Comparison of ENCODE assay signal across 13 mouse cellular contexts in genomic region chr13:114297761-114298160, GRCm38 (mm10).
DNase-seq lines count a peak whose midpoint lies in the region.
"Had no signal": no experiment of that assay in that cellular context is flagged by ENCODE, and none has a peak within 500 bp of the region (broad histone marks: within the 10 kb centered on the region; RNA-seq: fewer than 3 reads in every experiment).

No protein-coding gene starts in this region.

- DNase-seq in ES-CJ7 (ENCODE audit: low read depth, low spot score) (peak; percentile 90), R1 (ENCODE audit: low read depth, low spot score) (peak; percentile 93)
- DNase-seq in layer of hippocampus, postnatal 14 days (ENCODE audit: low spot score in 2 of 2): no peak
- DNase-seq in adrenal gland, postnatal 4 days (ENCODE audit: low spot score in 2 of 2): no peak
- no peak for DNase-seq in thymus, adult 18-20 months
- DNase-seq: adrenal gland, adult 8-10 months; adrenal gland, postnatal 14 days; cerebellum, adult 11-12 months; cerebellum, adult 8-10 months; cerebellum, adult 9-11 months; cerebellum, postnatal 14 days; cerebellum, postnatal 36 days; embryo, embryonic 11 days had no signal

Comparison
In these comparisons a context has a peak if more than half of its experiments do, and no peak if none do; other contexts are left out.
1. DNase-seq: peak in ES-CJ7 (single experiment) and R1 (single experiment); none in layer of hippocampus, postnatal 14 days (0 of 2), adrenal gland, postnatal 4 days (0 of 2) and thymus, adult 18-20 months (0 of 2).